Mouse (Mus musculus): Measurements from ENCODE around the gene Hoxb6. TPM values are rescaled to one million over a fixed set of nuclear protein-coding genes. Genes with fewer than 3 reads are reported as not detected.

Gene Hoxb6
- total and polyA plus RNA-seq, 3 experiments: 0.53 to 1.1 TPM; not detected in 1

- H3K4me1 ChIP-seq (ENCODE audit: control insufficient read depth in 1 of 2, insufficient read depth in 2 of 2): peaks cover 3 to 21% of the 10 kb centered on the region in 2 experiments; a peak in 2 of 4 replicates
- H3K9me3 ChIP-seq (replicated peaks; ENCODE audit: low read length): peaks cover 8% of the 10 kb centered on the region
- no peaks in the 10 kb centered on the region for H3K79me2 ChIP-seq (replicated peaks; ENCODE audit: control insufficient read depth, extremely low read depth, insufficient read depth, poor library complexity, severe bottlenecking)
- H3K36me3 ChIP-seq (replicated peaks in 1 of 2; ENCODE audit: control insufficient read depth in 1 of 2, insufficient read depth in 1 of 2, low read length in 1 of 2): peaks cover 0 to 10% of the 10 kb centered on the region in 2 experiments
- H3K4me2 ChIP-seq (ENCODE audit: insufficient read depth, low read depth, poor library complexity, severe bottlenecking): no peak overlapping the region
- no peak overlapping the region for H3K27ac ChIP-seq (ENCODE audit: insufficient read depth, low read depth)
- H3K27me3 ChIP-seq (replicated peaks): peaks cover 12% of the 10 kb centered on the region
- H3K9ac ChIP-seq (ENCODE audit: insufficient read depth, low read depth): no peak overlapping the region
- dilution Hi-C loops (cut with MboI; ENCODE audit: extremely low pct_ligation_motif_present, extremely low pct_unique_long_range_greater_than_20kb, low sequenced_read_pairs) (no loop called here), in situ Hi-C loops (cut with MboI; ENCODE audit: low pct_ligation_motif_present, low pct_unique_long_range_greater_than_20kb, low sequenced_read_pairs) (no loop called here)
- TF ChIP-seq KAT2A (IDR thresholded peaks at IDR 0.05; ENCODE audit: insufficient replicate concordance, low read length) (no peak), HCFC1 (IDR thresholded peaks at IDR 0.05; ENCODE audit: low read depth, low read length) (no peak), ETS1 (conservative IDR thresholded peaks at IDR 0.05; ENCODE audit: low read depth, low read length) (no peak), GABPA (IDR thresholded peaks at IDR 0.05; ENCODE audit: insufficient replicate concordance, low read depth, low read length) (no peak), POLR2AphosphoS2 (IDR thresholded peaks at IDR 0.05; ENCODE audit: low read depth, low read length) (no peak), TCF12 (IDR thresholded peaks at IDR 0.05; ENCODE audit: low read depth, low read length) (no peak), CHD1 (IDR thresholded peaks at IDR 0.05; ENCODE audit: low read depth, low read length) (no peak), MAZ (IDR thresholded peaks at IDR 0.05; ENCODE audit: low read depth, low read length) (no peak), NRF1 (IDR thresholded peaks at IDR 0.05; ENCODE audit: low read depth, low read length) (no peak), ELF1 (IDR thresholded peaks at IDR 0.05; ENCODE audit: low read depth, low read length) (no peak), RCOR1 (conservative IDR thresholded peaks at IDR 0.05; ENCODE audit: low read depth, low read length) (no peak), USF1 (IDR thresholded peaks at IDR 0.05; ENCODE audit: low read depth, low read length) (no peak), RAD21 (IDR thresholded peaks at IDR 0.05; ENCODE audit: low read depth, low read length) (no peak), CHD2 (IDR thresholded peaks at IDR 0.05; ENCODE audit: low read length) (no peak), E2F4 (IDR thresholded peaks at IDR 0.05; ENCODE audit: insufficient replicate concordance, low read depth, low read length) (no peak), MAFK (IDR thresholded peaks at IDR 0.05; ENCODE audit: insufficient replicate concordance, low read length) (no peak), USF2 (conservative IDR thresholded peaks at IDR 0.05; ENCODE audit: low read depth, low read length) (no peak)
- no peak overlapping the region for H3K4me3 ChIP-seq (replicated peaks in 1 of 3; ENCODE audit: low read depth in 2 of 3, low read length in 2 of 3, poor library complexity in 1 of 3)
- DNase-seq (ENCODE audit: extremely low read depth): no peak
These were observed 54.7 kb downstream of the Hoxb6 start for GRCm38 (mm10) chr11:96346916-96347520.

GRCm38 (mm10) chr11:96347717-96348116 is 55.4 kb downstream of the Hoxb6 start:
- Histone ChIP-seq H3K9ac (ENCODE audit: insufficient read depth, low read depth) (no peak overlapping the region), H3K27me3 (replicated peaks) (peaks cover 13% of the 10 kb centered on the region), H3K27ac (ENCODE audit: insufficient read depth, low read depth) (no peak overlapping the region), H3K4me1 (ENCODE audit: control insufficient read depth in 1 of 2, insufficient read depth in 2 of 2) (peaks cover 3 to 21% of the 10 kb centered on the region in 2 experiments; a peak in 2 of 4 replicates), H3K4me3 (replicated peaks in 1 of 3; ENCODE audit: low read depth in 2 of 3, low read length in 2 of 3, poor library complexity in 1 of 3) (no peak overlapping the region), H3K36me3 (replicated peaks in 1 of 2; ENCODE audit: control insufficient read depth in 1 of 2, insufficient read depth in 1 of 2, low read length in 1 of 2) (peaks cover 0 to 10% of the 10 kb centered on the region in 2 experiments), H3K79me2 (replicated peaks; ENCODE audit: control insufficient read depth, extremely low read depth, insufficient read depth, poor library complexity, severe bottlenecking) (no peaks in the 10 kb centered on the region), H3K9me3 (replicated peaks; ENCODE audit: low read length) (peaks cover 8% of the 10 kb centered on the region), H3K4me2 (ENCODE audit: insufficient read depth, low read depth, poor library complexity, severe bottlenecking) (no peak overlapping the region)
- in situ Hi-C loops (cut with MboI; ENCODE audit: low pct_ligation_motif_present, low pct_unique_long_range_greater_than_20kb, low sequenced_read_pairs): no loop called here
- TF ChIP-seq MYC (IDR thresholded peaks at IDR 0.05; ENCODE audit: low read depth, low read length): no peak
- no peak for TF ChIP-seq E2F4 (IDR thresholded peaks at IDR 0.05; ENCODE audit: insufficient replicate concordance, low read depth, low read length)
- TF ChIP-seq ZC3H11A (IDR thresholded peaks at IDR 0.05; ENCODE audit: low read depth, low read length): no peak
- TF ChIP-seq MAFK (IDR thresholded peaks at IDR 0.05; ENCODE audit: insufficient replicate concordance, low read length): no peak
- no peak for DNase-seq (ENCODE audit: extremely low read depth)
- dilution Hi-C loops (cut with MboI; ENCODE audit: extremely low pct_ligation_motif_present, extremely low pct_unique_long_range_greater_than_20kb, low sequenced_read_pairs): no loop called here
